Mouse (Mus musculus) MN1 (cell line): Measurements from ENCODE around the gene Rhox7a.
"Not testable (repeated sequence)": the region's sequence is repeated elsewhere in the genome, so short reads cannot be mapped to it uniquely, and the experiment has no call there.

Experiments
- DNase-seq: peaks from one replicate; pipeline ENCODE4 v3.0.0-alpha.2; 2016; ENCODE audit warnings: low spot score

Rhox7a gene

DNA sequence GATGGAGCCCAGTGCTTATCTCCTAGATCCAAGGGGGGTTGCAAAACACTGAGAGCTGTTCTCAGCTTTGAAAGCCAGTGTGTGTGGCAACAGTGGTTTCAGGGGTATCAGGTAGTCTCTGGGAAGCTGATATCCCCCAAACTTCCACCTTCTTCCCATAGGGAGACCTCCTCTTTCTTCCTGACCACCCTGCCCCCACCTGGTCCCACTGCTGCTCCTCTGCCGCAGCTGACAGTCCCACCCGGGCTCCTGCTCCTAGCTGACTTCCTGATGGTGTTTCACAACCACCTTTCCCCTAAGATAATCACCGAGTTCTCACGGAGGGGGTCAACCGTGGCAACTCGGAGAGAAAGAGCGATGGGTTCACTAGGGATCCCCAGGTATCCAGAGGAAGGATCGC, at the start of gene Rhox7a:
Gene Rhox7a, plus strand, starts transcription at position 301 of the 400 bp plus-strand sequence.
- not testable (repeated sequence) for DNase-seq

DNA sequence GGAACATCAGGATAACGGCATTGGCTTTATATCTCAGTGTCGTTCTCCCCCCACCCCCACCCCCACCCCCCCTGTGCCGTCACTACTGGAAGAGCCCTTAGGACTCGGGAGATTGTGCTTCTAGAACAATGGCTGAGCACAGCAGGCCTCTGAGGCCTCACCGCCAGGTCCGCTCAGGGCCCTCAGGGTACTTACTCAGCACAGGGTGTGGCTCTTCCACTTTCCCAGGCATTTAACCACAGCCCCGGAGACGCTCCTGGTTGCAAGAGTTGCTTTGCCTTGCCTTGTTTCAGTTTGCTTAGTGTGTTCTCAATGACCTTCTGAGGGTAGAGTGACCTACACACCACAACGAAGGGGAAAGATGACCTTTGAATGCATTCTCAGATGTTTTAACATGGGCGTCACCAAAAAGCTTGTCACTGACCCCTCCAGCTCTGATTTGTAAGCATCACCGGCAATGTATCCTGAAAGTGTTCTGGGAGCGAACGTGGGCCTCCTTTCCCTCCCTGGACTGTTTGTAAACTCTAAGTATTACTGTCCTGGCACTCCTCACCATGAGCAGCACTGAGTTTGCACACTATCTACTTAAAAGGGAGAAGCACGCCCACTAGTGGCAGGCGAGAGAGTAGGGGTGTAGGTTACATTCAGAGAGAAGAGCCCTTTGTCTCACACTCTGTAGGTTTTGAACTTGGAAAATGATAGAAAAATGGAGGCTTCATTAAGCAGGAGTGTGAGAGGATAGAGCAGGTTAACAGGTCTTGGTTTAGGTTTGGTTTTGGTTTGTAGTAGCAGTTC, 24.0 kb upstream of the Rhox7a start:
- peak; percentile 10 for DNase-seq

GRCm38 (mm10) chrX:37809396-37809795, 22.1 kb upstream of the Rhox7a start:
- no peak for DNase-seq

GRCm38 (mm10) chrX:37811179-37811578, 20.3 kb upstream of the Rhox7a start:
- peak; percentile 15 for DNase-seq

DNA sequence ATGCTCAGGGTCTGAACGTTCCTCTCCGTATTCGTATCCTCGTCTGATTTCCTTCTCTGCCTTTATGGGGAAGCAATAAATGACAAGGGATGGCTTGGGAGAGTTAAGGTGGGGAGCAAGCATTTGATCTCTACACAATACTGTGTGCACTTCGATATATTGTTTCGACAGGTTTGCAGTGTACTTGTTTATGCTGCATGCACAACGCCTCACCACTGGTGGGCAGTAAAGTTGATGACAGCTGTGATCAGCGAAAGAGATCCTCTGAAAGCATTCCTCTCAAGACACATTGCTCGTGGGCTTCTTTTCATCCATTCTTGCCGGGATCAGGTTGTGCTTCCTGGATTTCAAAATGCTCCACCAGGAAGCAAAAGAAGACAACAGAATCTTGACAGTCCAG, 15.8 kb upstream of the Rhox7a start:
- no peak for DNase-seq

- not testable (repeated sequence) for DNase-seq
Observed at GRCm38 (mm10) chrX:37826610-37827009, 4.9 kb upstream of the Rhox7a start, which contains the start of gene Rhox6. Gene Rhox6, plus strand, starts transcription at chrX:37826910.

- no peak for DNase-seq
Observed at GRCm38 (mm10) chrX:37871641-37872040, 40.2 kb downstream of the Rhox7a start.

DNA sequence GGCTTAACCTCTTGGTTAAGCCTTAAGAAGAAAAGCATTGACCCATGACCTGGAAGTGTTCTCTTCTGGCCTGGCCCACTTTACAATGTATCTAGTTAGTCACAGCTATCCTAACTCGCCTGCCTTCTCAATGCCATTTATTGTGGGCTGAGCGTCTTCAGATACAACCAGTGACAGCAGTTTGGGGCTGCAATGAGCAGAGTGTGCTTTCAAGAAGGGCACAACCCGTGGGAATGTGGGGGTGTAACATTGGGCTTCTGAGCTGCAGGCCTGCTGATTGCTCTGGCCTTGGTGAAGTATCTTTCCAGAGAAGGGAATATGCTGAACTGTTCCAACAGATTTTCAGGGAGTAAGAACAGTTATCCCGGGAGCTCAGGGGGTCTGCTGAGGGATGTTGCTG, 47.4 kb downstream of the Rhox7a start, which contains the start of gene Rhox8:
Gene Rhox8, minus strand, starts transcription at position 101 of the 400 bp plus-strand sequence.
- DNase-seq = no peak
